Mouse (Mus musculus) intestine, postnatal 0 days (tissue): ENCODE measurements around the gene Nyap1. TPM values are rescaled to one million over a fixed set of nuclear protein-coding genes. Genes with fewer than 3 reads are reported as not detected.
A peak's percentile ranks its signal among the peaks of the same experiment; 100 is the strongest.

Source experiments
- ATAC-seq: fragments of 200-750 bp; cut with Nextera tagmentation; 2 replicates; pipeline ENCODE4 v1.8.0; 2017; ENCODE audit warnings: mild to moderate bottlenecking, moderate TSS enrichment, moderate library complexity
- H3K27ac ChIP-seq: fragments of 300-500 bp; sonication (generic); 2 replicates; pipeline ENCODE4 v1.5.1; 2014; ENCODE audit warnings: mild to moderate bottlenecking, low read depth, low read length, moderate library complexity
- H3K27me3 ChIP-seq: fragments of 300-500 bp; sonication (generic); replicated peaks from 2 replicates; pipeline ENCODE4 v1.6.1; 2014; ENCODE audit warnings: low read length, mixed read lengths; ENCODE audit not compliant: control insufficient read depth, insufficient read depth
- H3K36me3 ChIP-seq: fragments of 300-500 bp; sonication (generic); 2 replicates; pipeline ENCODE4 v1.6.1; 2014; ENCODE audit warnings: mild to moderate bottlenecking, moderate library complexity; ENCODE audit not compliant: control insufficient read depth, insufficient read depth
- H3K4me1 ChIP-seq: fragments of 300-500 bp; sonication (generic); replicated peaks from 2 replicates; pipeline ENCODE4 v1.6.1; 2014; ENCODE audit warnings: antibody characterized with exemption, low read length, mixed read lengths; ENCODE audit not compliant: control insufficient read depth, insufficient read depth
- H3K4me2 ChIP-seq: fragments of 300-500 bp; sonication (generic); replicated peaks from 2 replicates; pipeline ENCODE4 v1.6.1; 2014; ENCODE audit warnings: low read depth, mild to moderate bottlenecking, moderate library complexity
- H3K4me3 ChIP-seq: fragments of 300-500 bp; sonication (generic); 2 replicates; pipeline ENCODE4 v1.5.1; 2014; ENCODE audit warnings: low read depth, low read length
- H3K9ac ChIP-seq: fragments of 300-500 bp; sonication (generic); 2 replicates; pipeline ENCODE4 v1.6.1; 2014; ENCODE audit warnings: mild to moderate bottlenecking, low read depth, low read length
- H3K9me3 ChIP-seq: fragments of 300-500 bp; sonication (generic); 2 replicates; pipeline ENCODE4 v1.6.1; 2016; ENCODE audit warnings: mixed run types; ENCODE audit not compliant: control insufficient read depth
- CTCF ChIP-seq: sonication (generic); IDR thresholded peaks from 2 replicates; pipeline ENCODE4 v1.5.1; 2016; ENCODE audit warnings: low read depth, mild to moderate bottlenecking, control low read depth, antibody characterized with exemption, moderate library complexity
- WGBS: fragments of 180-500 bp; shearing (Covaris S2); extraction: QIAGEN DNeasy Blood & Tissue Kit; methylation state at CpG from one replicate; pipeline ENCODE4 v1.1.7; 2014; 5-methylcytosine and 5-hydroxymethylcytosine counted together
- polyA plus RNA-seq: library from polyadenylated mRNA; unstranded; fragments of >200 nt; fragmentation: Nextera tagmentation; extraction: Ambion mirVana; gene quantifications from 2 replicates; pipeline ENCODE4 v1.2.1, GENCODE M21; 2015

The Nyap1 gene
- polyA plus RNA-seq, 1 experiment from 2014 or later, result 1.6 TPM

GRCm38 (mm10) chr5:137779053-137779933 is 37.9 kb upstream of the Nyap1 start:
- no peak for TF ChIP-seq CTCF
- under 1% methylated on average over 75 of the region's 83 CpGs for WGBS
- Histone ChIP-seq H3K9ac (peak overlapping the region; percentile 91), H3K27me3 (no peaks in the 10 kb centered on the region), H3K36me3 (peaks cover 36% of the 10 kb centered on the region), H3K4me3 (peak overlapping the region; percentile 100), H3K27ac (peak overlapping the region; percentile 82), H3K4me1 (peaks cover 11% of the 10 kb centered on the region), H3K9me3 (no peaks in the 10 kb centered on the region), H3K4me2 (peak overlapping the region; percentile 75)
- peak; percentile 11; the same call in 1 of the 2 replicates for ATAC-seq

GRCm38 (mm10) chr5:137778635-137779034 is 37.2 kb upstream of the Nyap1 start, which contains the start of gene Ppp1r35:
Ppp1r35 (plus strand) TSS chr5:137778849.
- peak within 1 kb of the TSS; percentile 100 for H3K4me3 ChIP-seq
- peak; percentile 92 for ATAC-seq
- H3K9ac ChIP-seq, result peak within 1 kb of the TSS; percentile 91
- no peaks in the 10 kb centered on the region for H3K27me3 ChIP-seq
- H3K9me3 ChIP-seq, result no peaks in the 10 kb centered on the region
- 0% methylated on average over 31 of the region's 31 CpGs for WGBS
- peaks cover 5% of the 10 kb centered on the region for H3K4me1 ChIP-seq
- no peak for TF ChIP-seq CTCF
- H3K27ac ChIP-seq, result peak within 1 kb of the TSS; percentile 82
- peaks cover 30% of the 10 kb centered on the region for H3K36me3 ChIP-seq
- H3K4me2 ChIP-seq, result peak within 1 kb of the TSS; percentile 75

- Histone ChIP-seq H3K27ac (no peak overlapping the region), H3K36me3 (peaks cover 18% of the 10 kb centered on the region; the same call in 1 of the 2 replicates), H3K4me3 (no peak overlapping the region), H3K9me3 (no peaks in the 10 kb centered on the region), H3K4me2 (no peak overlapping the region; the same call in 1 of the 2 replicates), H3K4me1 (peaks cover 4% of the 10 kb centered on the region), H3K9ac (no peak overlapping the region), H3K27me3 (no peaks in the 10 kb centered on the region)
- TF ChIP-seq CTCF, result no peak
- no peak for ATAC-seq
- 40% methylated on average over 7 of the region's 7 CpGs for WGBS
These were observed 35.9 kb upstream of the Nyap1 start for GRCm38 (mm10) chr5:137777267-137777845.

- no peak overlapping the region for H3K4me3 ChIP-seq
- peak; percentile 39; the same call in 1 of the 2 replicates for ATAC-seq
- H3K27ac ChIP-seq, result no peak overlapping the region; the same call in 1 of the 2 replicates
- peaks cover 4% of the 10 kb centered on the region for H3K4me1 ChIP-seq
- H3K9me3 ChIP-seq, result no peaks in the 10 kb centered on the region
- 9% methylated on average over 5 of the region's 5 CpGs for WGBS
- H3K36me3 ChIP-seq, result peaks cover 9% of the 10 kb centered on the region; the same call in 1 of the 2 replicates
- no peaks in the 10 kb centered on the region for H3K27me3 ChIP-seq
- H3K9ac ChIP-seq, result no peak overlapping the region
- no peak; the same call in 1 of the 2 replicates for TF ChIP-seq CTCF
- H3K4me2 ChIP-seq, result no peak overlapping the region; the same call in 1 of the 2 replicates
These were observed 35.1 kb upstream of the Nyap1 start for GRCm38 (mm10) chr5:137776408-137776918.

GRCm38 (mm10) chr5:137775587-137776290 is 34.3 kb upstream of the Nyap1 start:
- no peaks in the 10 kb centered on the region for H3K9me3 ChIP-seq
- no peaks in the 10 kb centered on the region for H3K27me3 ChIP-seq
- H3K9ac ChIP-seq, result no peak overlapping the region
- no peak overlapping the region; the same call in 1 of the 2 replicates for H3K27ac ChIP-seq
- H3K4me1 ChIP-seq, result peaks cover 4% of the 10 kb centered on the region
- WGBS, result 90% methylated on average over 2 of the region's 2 CpGs
- no peak for TF ChIP-seq CTCF
- H3K4me3 ChIP-seq, result no peak overlapping the region
- 0 out of 2 replicates have a peak, but pooled peaks cover 3% of the 10 kb centered on the region for H3K36me3 ChIP-seq
- no peak for ATAC-seq
- no peak overlapping the region for H3K4me2 ChIP-seq
